In genomic region chr2:73693045-73693444, GRCm38 (mm10) we compare ENCODE assay signal across 26 mouse cellular contexts.
DNase-seq lines count a peak whose midpoint lies in the region; ATAC-seq and TF ChIP-seq lines count a peak whose summit lies in the region.
"Had no signal": no experiment of that assay in that cellular context is flagged by ENCODE, and none has a peak within 500 bp of the region (broad histone marks: within the 10 kb centered on the region; RNA-seq: fewer than 3 reads in every experiment).

No protein-coding gene starts in this region.

- no peak overlapping the region for H3K4me3 ChIP-seq in left cerebral cortex, adult 2 months
- H3K4me3 ChIP-seq in stomach, postnatal 0 days (ENCODE audit: low read depth, low read length): no peak overlapping the region
- H3K4me3 ChIP-seq: embryonic facial prominence, embryonic 12.5 days; embryonic facial prominence, embryonic 15.5 days; heart, adult 2 months; heart, embryonic 10.5 days; heart, embryonic 13.5 days had no signal

- H3K27ac ChIP-seq in left cerebral cortex, adult 2 months: peak overlapping the region; percentile 22
- no peak overlapping the region for H3K27ac ChIP-seq in stomach, postnatal 0 days (replicated peaks)
- H3K27ac ChIP-seq: embryonic facial prominence, embryonic 12.5 days; embryonic facial prominence, embryonic 15.5 days; heart, adult 2 months; heart, embryonic 10.5 days; heart, embryonic 13.5 days; hindbrain, embryonic 14.5 days; hindbrain, postnatal 0 days had no signal

- no peaks in the 10 kb centered on the region for H3K4me1 ChIP-seq in stomach, postnatal 0 days (replicated peaks; ENCODE audit: control insufficient read depth, insufficient read depth)
- H3K4me1 ChIP-seq: embryonic facial prominence, embryonic 12.5 days; embryonic facial prominence, embryonic 15.5 days; heart, embryonic 10.5 days had no signal

- intact Hi-C loops in left cerebral cortex, adult 2 months (cut with DNase I): no loop called here

- peak; percentile 36; the same call in 1 of the 2 replicates for ATAC-seq in frontal cortex, adult (ENCODE audit: low TSS enrichment)
- no peak for ATAC-seq in stomach, postnatal 0 days (ENCODE audit: low FRiP score, low TSS enrichment)
- ATAC-seq: activated CD4-positive, CD25-positive, alpha-beta regulatory T cell, adult 4 months; forebrain, embryonic 14.5 days; forebrain, postnatal 0 days; hindbrain, postnatal 0 days had no signal

- no peaks in the 10 kb centered on the region for H3K36me3 ChIP-seq in stomach, postnatal 0 days (ENCODE audit: control insufficient read depth, insufficient read depth, low read length)
- H3K36me3 ChIP-seq: embryonic facial prominence, embryonic 12.5 days; embryonic facial prominence, embryonic 15.5 days; heart, embryonic 10.5 days had no signal

- no peak for TF ChIP-seq EP300 in stomach, postnatal 0 days (optimal IDR thresholded peaks at IDR 0.05)

- DNase-seq in frontal cortex, postnatal 10 days (ENCODE audit: low spot score in 2 of 2): no peak
- no peak for DNase-seq in left cerebral cortex, adult 2 months (ENCODE audit: extremely low spot score in 1 of 2, low spot score in 2 of 2)
- DNase-seq in left cerebral cortex, adult 18-20 months (ENCODE audit: low spot score in 2 of 2): no peak
- peak; percentile 78 for DNase-seq in brain, adult 2 months (ENCODE audit: low read depth, low spot score)
- no peak for DNase-seq in stomach, postnatal 0 days (ENCODE audit: low spot score)
- DNase-seq: adrenal gland, adult 8-10 months; adrenal gland, postnatal 25 days; cerebellum, adult 11 months; cerebellum, adult 2 months; cerebellum, adult 9-11 months; cerebellum, postnatal 25 days; forebrain, postnatal 0 days; gastrocnemius, postnatal 10 days; gastrocnemius, postnatal 36 days; heart, adult 2 months; heart, postnatal 14 days; heart, postnatal 4 days had no signal

- 51% methylated on average over 4 of the region's 4 CpGs for WGBS in stomach, postnatal 0 days

- H3K9me3 ChIP-seq in stomach, postnatal 0 days (ENCODE audit: control insufficient read depth, low read length): no peaks in the 10 kb centered on the region
- H3K9me3 ChIP-seq: embryonic facial prominence, embryonic 12.5 days; embryonic facial prominence, embryonic 15.5 days; heart, embryonic 10.5 days; heart, embryonic 13.5 days had no signal

- TF ChIP-seq CTCF in left cerebral cortex, adult 2 months (IDR thresholded peaks at IDR 0.05): no peak
- TF ChIP-seq CTCF in stomach, postnatal 0 days (IDR thresholded peaks at IDR 0.05; ENCODE audit: low read depth): no peak

- H3K9ac ChIP-seq in stomach, postnatal 0 days (ENCODE audit: low read length): no peak overlapping the region
- H3K9ac ChIP-seq: embryonic facial prominence, embryonic 12.5 days; embryonic facial prominence, embryonic 15.5 days; forebrain, postnatal 0 days; heart, embryonic 13.5 days; hindbrain, embryonic 14.5 days had no signal

- no peak overlapping the region for H3K4me2 ChIP-seq in stomach, postnatal 0 days (replicated peaks; ENCODE audit: low read depth)
- H3K4me2 ChIP-seq: embryonic facial prominence, embryonic 12.5 days; embryonic facial prominence, embryonic 15.5 days; heart, embryonic 13.5 days; hindbrain, embryonic 14.5 days had no signal

- no peaks in the 10 kb centered on the region for H3K27me3 ChIP-seq in stomach, postnatal 0 days (ENCODE audit: control insufficient read depth, insufficient read depth, low read length)
- H3K27me3 ChIP-seq: embryonic facial prominence, embryonic 12.5 days; embryonic facial prominence, embryonic 15.5 days; heart, embryonic 13.5 days had no signal
